Mouse (Mus musculus) v-Abl transformed pro-B cells (cell line): Measurements from ENCODE around the gene Ntrk3.

ENCODE experiments used
- in situ Hi-C, 2 experiments: fragments of 400-800 bp; cut with MboI; formaldehyde crosslinking; loops; one replicate each; pipeline ENCODE4 v1.15.1; 2025; ENCODE audit not compliant: unreplicated experiment in 2 of 2

Ntrk3 gene

DNA sequence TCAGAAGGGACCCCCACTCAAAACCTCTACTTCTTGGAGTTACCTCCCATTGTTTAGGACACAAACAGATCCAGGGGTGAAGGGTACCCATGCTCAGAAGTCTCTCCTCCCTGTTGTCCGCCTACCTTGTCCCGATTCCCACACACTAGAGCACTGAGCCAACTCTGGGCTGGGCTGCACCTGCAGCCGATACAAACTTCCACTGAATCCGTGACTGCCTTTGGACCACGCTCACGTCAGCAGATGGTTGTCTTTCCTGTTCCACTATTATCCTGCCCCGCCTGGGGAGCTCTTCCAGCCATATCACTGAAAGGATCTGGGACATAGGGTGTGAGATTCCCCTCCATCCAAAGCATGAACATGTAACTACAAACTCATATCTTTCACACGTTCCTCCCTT lies 188.4 kb downstream of the Ntrk3 start:
- in situ Hi-C loops, result no loop called here

DNA sequence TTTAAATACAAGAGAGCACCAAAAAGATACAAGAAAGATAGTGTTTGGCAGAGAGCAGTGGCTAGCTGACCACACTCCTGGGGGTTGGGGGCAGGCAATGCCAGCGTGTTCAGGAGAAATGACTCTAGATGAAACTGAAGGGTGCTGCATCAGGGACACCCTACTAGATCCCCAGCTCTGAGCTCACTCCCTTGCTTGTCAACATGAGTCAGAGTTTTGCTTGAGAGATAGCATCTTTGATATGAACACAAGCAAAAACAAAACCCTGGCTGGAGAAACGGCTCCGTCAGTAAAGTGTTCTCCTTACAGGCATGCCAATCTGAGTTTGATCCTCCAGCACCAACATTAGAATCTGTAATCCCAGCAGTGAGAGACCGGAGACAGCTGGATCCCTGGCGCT lies 189.1 kb downstream of the Ntrk3 start:
- in situ Hi-C loops, result no loop called here

DNA sequence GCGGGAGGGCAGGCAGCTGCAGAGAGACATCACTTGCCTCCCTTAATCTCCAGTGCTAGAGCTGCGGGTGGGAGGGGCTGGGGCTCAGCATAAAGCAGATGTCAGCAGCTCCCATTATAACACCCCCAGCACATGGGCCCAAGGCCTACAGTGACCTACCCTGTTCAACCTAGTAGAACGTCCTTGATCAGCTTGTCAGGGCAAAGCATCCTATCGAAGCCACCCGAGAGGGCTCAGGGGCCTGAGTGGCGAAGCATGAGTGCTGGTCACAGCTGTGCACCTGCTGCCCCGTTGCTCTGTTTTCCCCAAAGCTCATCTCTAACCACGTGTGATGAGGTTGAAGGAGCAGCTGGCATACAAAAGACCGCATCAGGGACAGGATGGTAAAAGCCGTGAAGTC lies 191.3 kb downstream of the Ntrk3 start:
- in situ Hi-C loops, result no loop called here

DNA sequence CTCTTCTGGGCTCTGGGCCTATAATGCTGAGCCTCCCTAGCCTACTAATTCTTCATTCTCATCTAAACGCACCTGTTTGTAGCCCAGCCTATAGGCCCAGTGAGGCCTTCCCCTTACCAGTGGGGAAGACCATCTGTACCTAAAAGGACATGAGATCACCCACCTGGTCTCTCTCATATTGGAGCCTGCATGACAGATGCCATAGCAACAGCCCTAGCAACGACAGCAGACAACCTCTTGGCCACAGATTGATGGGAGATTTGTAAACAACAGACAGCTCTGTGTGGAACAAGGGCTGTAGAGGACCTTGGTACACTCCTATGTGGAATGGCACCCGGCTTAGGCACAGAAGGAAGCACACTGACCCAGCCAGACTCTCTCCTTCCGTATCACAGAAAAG lies 195.3 kb downstream of the Ntrk3 start:
- in situ Hi-C loops, result no loop called here

DNA sequence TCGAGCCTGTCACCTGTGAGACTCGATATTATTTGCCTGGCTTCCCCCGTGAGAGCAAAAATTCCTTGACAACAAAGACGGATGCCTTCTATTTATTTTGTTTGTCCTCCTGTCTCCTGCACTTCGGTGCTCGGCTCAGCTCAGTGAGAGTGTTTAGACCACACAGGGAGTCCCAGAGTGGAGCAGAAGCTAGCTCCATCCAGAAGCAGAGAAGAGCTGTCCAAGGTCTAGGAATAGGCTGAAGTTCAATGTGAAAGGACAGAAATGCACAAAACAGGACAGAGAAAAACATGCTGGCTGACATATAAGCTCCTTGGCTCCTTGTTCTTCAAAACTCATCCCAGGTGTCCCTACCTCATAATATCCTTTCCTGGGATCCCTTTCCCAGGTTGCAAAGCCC lies 207.5 kb downstream of the Ntrk3 start:
- in situ Hi-C loops, result no loop called here

DNA sequence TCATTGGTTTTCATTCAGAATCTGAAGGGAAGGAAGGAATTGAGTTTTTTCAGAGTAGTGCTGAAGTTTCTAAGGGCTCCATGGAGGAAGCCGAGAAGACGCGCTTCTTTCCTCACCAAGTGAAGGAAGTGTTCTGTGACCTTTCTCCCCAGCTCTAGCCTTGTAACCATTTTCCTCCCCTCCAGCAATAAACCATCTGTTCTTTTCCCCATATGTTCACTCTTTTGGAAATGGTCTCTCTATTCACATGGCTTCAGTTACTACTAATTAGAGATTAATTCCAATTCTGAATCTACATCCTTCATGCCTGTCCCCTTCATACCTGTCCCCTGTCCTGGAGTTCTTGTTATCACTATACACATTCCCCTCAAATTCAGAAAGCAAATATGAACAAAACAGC lies 209.8 kb downstream of the Ntrk3 start:
- in situ Hi-C loops, result no loop called here

DNA sequence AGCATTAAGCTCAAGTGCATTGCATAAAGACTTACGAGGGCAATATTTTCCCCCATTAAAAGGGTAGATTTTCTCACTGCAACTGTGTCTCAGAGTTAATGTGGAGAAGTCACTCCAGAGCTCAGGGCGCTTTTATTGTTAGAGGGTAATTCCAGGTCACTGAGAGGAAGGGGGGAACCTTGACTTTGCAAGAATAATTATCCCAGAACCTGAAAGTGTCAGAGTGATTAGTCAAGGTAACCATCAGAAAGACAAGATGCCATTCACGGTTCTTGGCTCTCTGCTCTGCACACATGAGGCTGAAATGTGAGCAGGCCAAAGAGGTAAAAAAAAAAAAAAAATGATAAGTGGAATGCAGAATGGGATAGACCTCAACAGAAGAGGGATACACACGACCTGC lies 210.2 kb downstream of the Ntrk3 start:
- in situ Hi-C loops, result no loop called here

DNA sequence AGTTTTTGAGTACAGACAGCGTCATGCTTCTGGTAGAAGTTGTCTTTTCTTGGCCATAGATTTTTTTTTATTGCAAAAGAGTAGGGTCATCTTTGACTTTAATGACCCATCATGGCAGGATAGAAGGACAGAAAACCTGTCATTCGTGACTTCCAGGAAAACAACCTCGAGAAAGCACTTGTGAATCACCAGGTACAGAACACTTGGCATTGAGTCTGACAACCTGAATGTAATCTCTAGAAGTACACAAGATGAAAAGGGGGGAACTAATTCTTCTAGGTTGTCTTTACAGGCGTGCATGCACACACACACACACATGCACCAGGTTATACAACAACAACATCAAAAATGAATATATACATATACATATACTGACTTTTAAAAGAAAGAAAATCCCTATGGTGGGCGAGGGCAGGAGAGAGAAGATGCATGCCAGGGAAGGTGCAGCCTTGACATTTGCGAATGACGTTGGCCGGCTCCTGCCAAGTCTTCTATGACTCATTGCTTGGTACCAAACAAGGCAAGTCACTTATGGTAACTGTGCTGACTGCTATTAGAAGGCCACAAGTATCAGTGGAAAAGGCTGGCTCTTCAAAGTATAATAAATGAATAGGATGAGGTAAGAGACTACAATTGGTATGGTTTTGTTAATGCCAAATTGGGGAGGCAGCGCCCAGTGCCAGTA lies 217.4 kb downstream of the Ntrk3 start:
- in situ Hi-C loops, result no loop called here

DNA sequence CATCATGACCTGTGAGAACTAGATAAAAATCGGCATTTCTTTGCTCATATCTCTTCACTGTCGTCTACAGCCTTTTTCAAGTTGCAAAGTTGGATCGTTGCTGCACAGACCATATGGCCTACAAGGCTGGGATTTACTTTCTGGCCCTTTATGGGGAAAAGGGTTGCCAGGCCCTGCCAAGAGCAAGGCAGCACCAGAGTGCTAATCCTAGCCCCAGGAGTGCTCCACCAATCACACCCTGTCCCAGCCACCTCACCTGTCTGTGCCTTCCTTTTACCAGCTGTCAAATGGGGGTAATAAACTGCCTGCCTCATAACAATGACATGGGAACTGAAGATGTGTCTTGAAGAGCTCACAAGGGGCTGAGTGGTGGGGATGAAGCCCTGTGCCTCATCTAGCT lies 218.1 kb downstream of the Ntrk3 start:
- in situ Hi-C loops, result no loop called here

DNA sequence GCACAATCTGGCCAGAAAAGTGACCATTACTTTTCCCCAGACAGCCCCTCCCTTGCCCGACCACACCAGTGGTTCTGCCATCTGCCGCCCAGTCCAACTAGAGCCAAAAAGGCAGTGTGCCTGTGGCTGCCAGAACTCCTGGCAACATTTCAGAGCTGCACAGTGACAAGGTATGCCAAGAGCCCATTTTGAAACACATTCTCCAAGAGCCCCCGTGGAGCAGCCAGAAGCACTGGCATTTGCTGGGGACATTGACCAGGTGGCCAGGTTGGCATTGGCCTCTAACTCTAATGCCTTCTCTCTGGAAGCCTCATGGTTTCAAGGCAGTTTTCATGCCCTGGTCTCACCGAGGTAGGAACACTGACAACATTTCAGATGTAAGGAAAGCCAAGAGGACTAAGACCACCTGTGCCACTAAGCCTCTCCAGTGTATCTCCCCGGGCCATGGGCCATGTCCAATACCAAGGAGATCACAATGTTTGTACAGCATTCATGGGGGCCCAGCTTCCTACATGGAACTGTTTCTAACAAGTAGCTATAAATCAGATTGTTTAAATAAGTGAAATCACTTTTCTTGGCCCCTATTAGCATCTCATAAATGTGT lies 218.9 kb downstream of the Ntrk3 start:
- in situ Hi-C loops, result no loop called here

DNA sequence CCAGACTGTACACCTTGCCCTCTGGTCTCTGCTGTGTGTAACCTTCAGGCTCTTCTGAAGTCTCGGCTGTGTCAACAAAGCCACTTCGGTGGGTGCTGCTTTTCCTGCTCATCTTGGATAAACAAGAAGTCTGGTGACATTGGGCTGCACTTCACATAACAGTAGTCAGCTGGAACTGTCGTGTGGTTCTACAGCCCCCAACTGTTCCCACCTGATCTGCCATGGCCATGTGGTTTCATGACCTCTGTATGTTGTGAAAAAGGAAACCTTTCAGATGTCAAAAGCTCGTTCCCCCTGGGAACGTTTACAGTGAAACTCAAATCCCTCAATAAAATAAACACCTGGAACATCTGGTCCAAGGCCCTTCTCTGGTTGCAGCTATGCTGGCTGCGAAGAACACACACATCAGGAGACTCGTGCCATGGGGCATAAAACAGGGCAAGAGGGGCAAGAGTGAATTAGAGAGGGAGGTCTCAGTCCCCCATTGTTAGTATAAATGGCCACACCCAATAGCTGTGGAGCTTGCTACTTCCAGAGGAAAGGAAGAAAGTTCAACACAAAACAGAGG lies 222.7 kb downstream of the Ntrk3 start:
- in situ Hi-C loops, result no loop called here

DNA sequence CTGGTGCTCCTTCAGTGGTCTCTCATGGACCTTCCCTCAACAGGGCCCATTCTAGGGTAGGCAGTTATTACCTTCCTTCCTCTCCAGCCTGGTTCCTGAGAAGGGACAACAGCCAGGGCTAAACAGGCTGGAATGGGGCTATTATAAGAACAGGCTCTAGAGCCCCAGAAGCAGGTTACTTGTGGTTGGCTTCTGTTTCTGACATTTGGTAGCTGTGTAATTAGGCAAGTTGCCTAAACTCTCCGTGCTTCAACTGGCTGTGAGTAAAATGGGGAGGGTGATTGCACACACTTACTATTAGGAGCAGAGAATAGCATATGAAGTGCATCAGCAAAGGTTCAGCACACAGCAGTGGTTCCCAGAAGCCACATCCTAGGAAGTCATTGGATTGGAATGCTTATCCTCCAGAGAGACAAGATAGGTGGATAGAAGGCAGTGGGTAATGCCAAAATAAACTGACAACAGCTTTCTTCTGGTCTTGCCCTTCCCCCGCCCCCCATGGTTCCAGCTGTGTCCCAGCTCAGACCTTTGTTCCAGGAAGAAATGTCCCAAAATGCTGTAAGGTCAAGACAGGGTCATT lies 230.7 kb downstream of the Ntrk3 start:
- in situ Hi-C loops, result no loop called here

DNA sequence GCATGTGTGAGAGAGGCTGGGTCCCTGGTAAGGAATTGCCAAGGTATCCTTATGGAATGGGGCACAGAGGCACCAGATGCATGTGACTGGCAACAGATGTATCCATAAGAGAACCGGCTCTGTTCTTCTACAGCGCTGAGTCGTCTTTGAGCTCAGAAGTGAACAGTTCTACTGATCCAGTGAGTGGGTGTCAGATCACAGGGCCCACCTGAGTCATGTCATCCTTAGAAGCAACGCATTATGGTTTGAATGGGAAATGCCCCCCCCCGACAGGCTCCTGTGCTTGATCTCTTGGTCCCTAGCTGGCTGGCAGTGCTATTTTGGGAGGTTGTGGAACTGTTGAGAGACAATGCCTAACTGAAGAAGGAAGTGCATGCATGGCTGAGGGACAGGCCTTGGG lies 236.9 kb downstream of the Ntrk3 start:
- in situ Hi-C loops, result no loop called here

DNA sequence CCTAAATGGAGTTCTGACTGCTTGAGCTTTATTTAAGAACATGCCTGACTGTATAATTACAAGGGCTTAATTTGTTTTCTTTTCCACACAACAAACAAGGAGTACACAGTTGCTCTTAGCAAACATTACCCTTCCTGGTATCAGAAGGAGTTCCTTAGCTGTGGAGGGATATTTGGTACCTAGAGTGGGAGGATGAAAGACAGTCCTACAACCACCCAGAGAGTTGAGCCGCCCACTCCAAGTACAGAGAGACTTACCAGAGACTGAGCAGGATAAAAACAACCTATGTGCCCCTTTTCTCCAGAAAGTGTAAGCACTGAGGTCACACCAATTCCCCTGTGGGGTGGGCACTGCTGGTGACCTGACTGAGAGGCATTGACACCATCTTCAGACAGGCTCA lies 237.8 kb downstream of the Ntrk3 start:
- in situ Hi-C loops, result no loop called here

DNA sequence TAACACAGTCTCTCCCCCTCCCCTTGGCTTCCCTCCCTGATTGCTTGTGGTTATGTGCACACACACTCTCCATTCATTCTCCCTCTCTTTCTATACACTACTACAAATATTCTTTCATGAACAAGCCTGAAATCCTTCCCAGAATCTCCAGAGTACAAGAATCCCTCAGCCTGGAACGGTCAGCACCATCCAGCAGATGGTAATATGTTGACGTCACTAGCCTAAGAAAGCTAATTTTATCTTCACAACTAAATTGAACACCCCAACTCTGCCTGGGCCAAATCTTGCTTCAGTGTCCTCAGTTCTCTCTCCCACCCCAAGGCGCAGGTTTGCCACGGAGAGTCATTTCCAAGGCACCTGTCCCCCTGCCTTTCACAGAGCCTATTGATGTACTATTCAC lies 239.5 kb downstream of the Ntrk3 start:
- in situ Hi-C loops, result no loop called here

DNA sequence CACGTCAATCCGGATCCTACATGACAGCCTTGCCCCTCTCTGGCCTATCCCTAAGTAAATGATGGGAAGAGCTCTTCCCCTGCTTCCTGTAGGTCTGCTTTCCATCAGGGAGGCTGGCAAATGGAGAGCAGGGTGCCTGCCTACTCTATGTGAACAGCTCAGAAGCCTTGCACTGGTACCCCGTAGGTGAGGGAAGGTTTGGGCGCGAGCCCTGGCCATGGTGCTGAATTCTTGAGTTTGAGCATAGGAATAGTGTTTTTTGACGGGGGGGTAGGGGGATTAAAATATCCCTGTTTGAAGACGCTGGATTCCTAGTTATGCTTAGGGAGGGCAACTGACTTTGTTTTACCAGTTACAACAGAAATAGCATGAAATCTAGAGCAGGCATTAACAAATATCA lies 240.0 kb downstream of the Ntrk3 start:
- in situ Hi-C loops, result no loop called here

DNA sequence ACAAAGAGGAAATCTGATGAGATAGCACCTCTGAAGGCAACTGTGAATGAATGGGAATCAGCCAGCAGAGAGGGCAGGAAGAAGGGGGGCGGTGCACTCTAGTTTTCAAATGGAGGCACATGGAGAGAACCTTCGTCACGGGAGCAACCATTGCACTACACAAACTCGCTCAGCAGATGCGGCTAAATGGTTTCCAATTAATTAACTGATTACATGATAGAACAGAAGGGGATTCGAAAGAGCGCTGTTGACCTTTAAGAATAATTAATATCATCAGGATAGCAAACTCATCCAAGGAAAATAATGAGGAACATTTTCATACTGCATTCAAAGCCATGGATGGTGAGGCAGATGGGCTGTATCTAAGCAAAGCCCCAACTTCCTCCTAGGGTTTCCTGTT lies 244.2 kb downstream of the Ntrk3 start:
- in situ Hi-C loops, result no loop called here

DNA sequence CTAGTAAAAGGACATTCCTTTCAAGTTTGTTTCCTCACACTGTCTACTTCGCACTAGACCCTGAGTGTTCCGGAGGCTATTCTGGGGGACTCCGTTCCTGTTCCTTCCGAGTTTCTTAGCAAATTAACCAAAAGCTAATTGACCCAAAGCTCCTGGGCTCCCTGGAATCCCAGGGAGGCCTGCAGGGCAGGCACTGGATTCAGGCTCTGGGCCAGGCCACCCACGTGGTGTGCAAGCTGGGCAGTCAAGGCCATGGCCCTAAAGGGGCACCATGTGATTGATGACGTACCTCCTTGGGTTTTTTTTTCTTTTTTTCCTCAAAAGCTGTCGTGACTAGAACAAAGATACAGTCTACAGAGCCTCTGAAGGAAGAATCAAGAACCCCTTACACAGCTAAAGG lies 246.6 kb downstream of the Ntrk3 start:
- in situ Hi-C loops, result no loop called here

DNA sequence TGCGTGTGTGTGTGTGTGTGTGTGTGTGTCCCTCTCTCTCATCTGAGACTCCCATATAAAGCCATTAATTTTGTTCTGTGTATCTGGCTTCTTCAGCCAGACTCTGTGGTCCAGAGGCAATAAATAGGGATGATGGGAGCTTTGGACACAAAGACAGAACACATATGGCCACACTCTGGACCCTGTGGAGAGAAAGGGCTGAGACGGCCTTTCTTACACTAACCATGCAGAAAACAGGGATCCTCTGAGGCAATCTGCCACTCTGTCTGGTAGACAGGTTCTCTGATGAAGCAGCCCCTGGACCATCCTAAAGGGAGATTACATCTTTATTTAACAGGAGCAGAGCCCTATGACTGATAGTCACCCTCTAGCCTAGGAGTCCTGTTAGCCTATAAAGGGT lies 253.5 kb downstream of the Ntrk3 start:
- in situ Hi-C loops, result no loop called here

DNA sequence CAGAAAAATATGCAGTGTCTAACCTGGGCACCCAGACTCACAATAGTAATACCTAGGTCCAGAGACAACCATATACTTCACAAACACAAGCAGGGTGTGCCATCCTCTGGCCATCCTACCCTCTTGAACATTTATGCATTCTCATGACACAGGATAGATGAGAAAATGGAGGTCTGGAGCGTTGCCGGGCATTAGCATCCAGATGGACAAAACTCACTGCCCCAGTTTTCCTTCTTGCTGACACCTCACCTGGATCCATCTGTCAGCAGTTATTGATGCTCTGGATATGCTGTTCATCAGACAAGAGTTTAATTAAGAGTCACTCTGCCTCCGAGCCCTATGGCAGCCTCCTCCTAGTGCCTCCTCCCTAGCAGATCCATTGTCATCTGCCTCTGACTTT lies 254.1 kb downstream of the Ntrk3 start:
- in situ Hi-C loops, result no loop called here

DNA sequence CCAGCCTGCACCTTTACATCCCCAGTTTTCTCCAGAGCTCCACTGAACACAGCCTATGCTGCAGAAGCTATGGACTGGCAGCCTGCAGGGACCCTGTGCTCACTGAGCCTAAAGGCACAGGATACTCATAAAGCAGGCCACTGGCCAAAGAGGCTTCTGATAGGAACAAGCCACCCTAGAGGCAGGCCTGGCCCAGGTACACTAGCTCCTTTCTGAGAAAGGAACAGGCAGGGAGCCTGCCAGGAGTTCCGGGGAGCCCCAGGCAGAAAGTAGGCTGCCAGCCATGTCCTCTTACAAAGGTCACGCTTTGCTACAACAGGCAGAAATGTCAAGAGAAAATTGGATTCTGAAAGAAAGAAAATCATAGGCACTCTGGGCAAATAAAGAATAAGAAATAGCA lies 254.8 kb downstream of the Ntrk3 start:
- in situ Hi-C loops, result no loop called here

DNA sequence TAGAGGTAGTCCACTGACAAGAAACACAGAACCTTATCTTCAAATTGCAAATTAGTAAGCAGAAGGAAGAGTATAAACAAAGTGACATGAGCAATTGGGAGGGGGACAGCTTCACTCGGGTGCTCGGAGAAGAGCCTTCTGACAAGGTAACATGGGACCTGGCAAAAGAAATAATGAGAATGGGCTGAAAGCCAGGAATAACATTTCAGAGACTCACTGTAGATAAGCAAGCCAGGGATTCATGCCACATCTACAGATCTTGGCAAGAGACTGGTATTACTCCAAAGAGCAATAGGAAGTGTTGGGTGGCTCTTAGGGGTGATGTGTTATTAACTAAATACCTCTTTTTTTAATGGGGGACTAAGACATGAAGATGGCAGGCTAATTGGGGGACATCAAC lies 258.9 kb downstream of the Ntrk3 start:
- in situ Hi-C loops, result no loop called here
